Mouse (Mus musculus) T-helper 17 cell (primary cell): Measurements from ENCODE around the gene Nckap5l.
"Not testable (repeated sequence)": the region's sequence is repeated elsewhere in the genome, so short reads cannot be mapped to it uniquely, and the experiment has no call there.

Source experiments
- in situ Hi-C, 2 experiments: fragments of 300-600 bp; cut with MboI, MseI; formaldehyde crosslinking; loops; 1 replicate in 1 of 2; 2 replicates in 1 of 2; pipeline ENCODE4 v1.15.1; 2025; ENCODE audit warnings: high pct_unique_total_duplicates in 2 of 2

The Nckap5l gene

GRCm38 (mm10) chr15:99399503-99400245 is 57.9 kb downstream of the Nckap5l start:
- in situ Hi-C loops = no loop called here

- in situ Hi-C loops = no loop called here
Measured at GRCm38 (mm10) chr15:99397622-99398021, 59.9 kb downstream of the Nckap5l start.

GRCm38 (mm10) chr15:99396875-99397274 is 60.7 kb downstream of the Nckap5l start:
- in situ Hi-C loops = no loop called here

- in situ Hi-C loops = no loop called here
Measured at GRCm38 (mm10) chr15:99396462-99396861, 61.1 kb downstream of the Nckap5l start.

GRCm38 (mm10) chr15:99393386-99394252 is 63.9 kb downstream of the Nckap5l start:
- in situ Hi-C loops = no loop called here

GRCm38 (mm10) chr15:99392486-99393385 is 64.8 kb downstream of the Nckap5l start, which contains the start of gene Tmbim6:
Gene Tmbim6, plus strand, starts transcription at chr15:99392882.
- in situ Hi-C loops = no loop called here

GRCm38 (mm10) chr15:99391975-99392374 is 65.6 kb downstream of the Nckap5l start:
- in situ Hi-C loops = no loop called here

GRCm38 (mm10) chr15:99390472-99391401 is 66.8 kb downstream of the Nckap5l start:
- in situ Hi-C loops = no loop called here

- in situ Hi-C loops = no loop called here
Measured at GRCm38 (mm10) chr15:99387976-99388375, 69.6 kb downstream of the Nckap5l start.

GRCm38 (mm10) chr15:99386796-99387195 is 70.8 kb downstream of the Nckap5l start:
- in situ Hi-C loops = no loop called here

- in situ Hi-C loops = not testable (repeated sequence)
Measured at GRCm38 (mm10) chr15:99386110-99386509, 71.4 kb downstream of the Nckap5l start.

- in situ Hi-C loops = no loop called here
Measured at GRCm38 (mm10) chr15:99384071-99384470, 73.5 kb downstream of the Nckap5l start.

- in situ Hi-C loops = no loop called here
Measured at GRCm38 (mm10) chr15:99382893-99383292, 74.7 kb downstream of the Nckap5l start.

- in situ Hi-C loops = loop anchor here (5.0 kb wide), 2 partner anchors 49 to 54 kb away; no protein-coding TSS in a partner anchor
Measured at GRCm38 (mm10) chr15:99376240-99376639, 81.3 kb downstream of the Nckap5l start.

GRCm38 (mm10) chr15:99375581-99375980 is 82.0 kb downstream of the Nckap5l start:
- in situ Hi-C loops = loop anchor here (5.0 kb wide), 2 partner anchors 48 to 53 kb away; no protein-coding TSS in a partner anchor

- in situ Hi-C loops = loop anchor here (5.0 kb wide), 2 partner anchors 48 to 53 kb away; no protein-coding TSS in a partner anchor
Measured at GRCm38 (mm10) chr15:99375036-99375435, 82.5 kb downstream of the Nckap5l start.

GRCm38 (mm10) chr15:99372761-99373160 is 84.8 kb downstream of the Nckap5l start:
- in situ Hi-C loops = no loop called here
